Mouse (Mus musculus) erythroblast, embryonic 14.5 days (primary cell): Measurements from ENCODE around the gene Abhd8.

ENCODE experiments used
- GATA1 ChIP-seq: IDR thresholded peaks from 2 replicates; pipeline ENCODE4 v1.6.1; 2012; ENCODE audit warnings: low read length, inconsistent platforms, mixed read lengths
- TAL1 ChIP-seq: IDR thresholded peaks from 3 replicates; pipeline ENCODE4 v1.6.1; 2012; ENCODE audit warnings: low read length, inconsistent platforms, mixed read lengths

- TF ChIP-seq GATA1 = no peak
- no peak for TF ChIP-seq TAL1
Measured at GRCm38 (mm10) chr8:71465733-71466132, 2.3 kb upstream of the Abhd8 start.
